Mouse (Mus musculus): Measurements from ENCODE around the gene Paqr9. TPM values are rescaled to one million over a fixed set of nuclear protein-coding genes. Genes with fewer than 3 reads are reported as not detected.
A peak's percentile ranks its signal among the peaks of the same experiment; 100 is the strongest.

Paqr9 gene
- polyA plus RNA-seq, 1 experiment, result 58.7 TPM

- no peaks in the 10 kb centered on the region for H3K27me3 ChIP-seq (ENCODE audit: control insufficient read depth, insufficient read depth, low read length)
- H3K4me3 ChIP-seq (ENCODE audit: control insufficient read depth, low read depth, low read length), result no peak overlapping the region
- no peaks in the 10 kb centered on the region for H3K36me3 ChIP-seq (ENCODE audit: control insufficient read depth, insufficient read depth, low read length)
- no peaks in the 10 kb centered on the region; the same call in 1 of the 2 replicates for H3K4me1 ChIP-seq (ENCODE audit: control insufficient read depth, insufficient read depth, low read length)
- TF ChIP-seq CTCF (IDR thresholded peaks at IDR 0.05; ENCODE audit: control insufficient read depth, insufficient read depth, insufficient replicate concordance, low read depth, low read length) (no peak), POLR2A (IDR thresholded peaks at IDR 0.05; ENCODE audit: control insufficient read depth, low read depth, low read length) (no peak)
- H3K27ac ChIP-seq (ENCODE audit: control insufficient read depth, insufficient read depth, low read depth, low read length), result no peak overlapping the region
Measured at GRCm38 (mm10) chr9:95520563-95520962, 38.9 kb upstream of the Paqr9 start.

GRCm38 (mm10) chr9:95521031-95521430 lies 38.4 kb upstream of the Paqr9 start:
- no peak overlapping the region for H3K4me3 ChIP-seq (ENCODE audit: control insufficient read depth, low read depth, low read length)
- H3K27me3 ChIP-seq (ENCODE audit: control insufficient read depth, insufficient read depth, low read length), result no peaks in the 10 kb centered on the region
- TF ChIP-seq CTCF (IDR thresholded peaks at IDR 0.05; ENCODE audit: control insufficient read depth, insufficient read depth, insufficient replicate concordance, low read depth, low read length) (no peak), POLR2A (IDR thresholded peaks at IDR 0.05; ENCODE audit: control insufficient read depth, low read depth, low read length) (no peak)
- H3K4me1 ChIP-seq (ENCODE audit: control insufficient read depth, insufficient read depth, low read length), result no peaks in the 10 kb centered on the region; the same call in 1 of the 2 replicates
- H3K36me3 ChIP-seq (ENCODE audit: control insufficient read depth, insufficient read depth, low read length), result no peaks in the 10 kb centered on the region
- H3K27ac ChIP-seq (ENCODE audit: control insufficient read depth, insufficient read depth, low read depth, low read length), result no peak overlapping the region

DNA sequence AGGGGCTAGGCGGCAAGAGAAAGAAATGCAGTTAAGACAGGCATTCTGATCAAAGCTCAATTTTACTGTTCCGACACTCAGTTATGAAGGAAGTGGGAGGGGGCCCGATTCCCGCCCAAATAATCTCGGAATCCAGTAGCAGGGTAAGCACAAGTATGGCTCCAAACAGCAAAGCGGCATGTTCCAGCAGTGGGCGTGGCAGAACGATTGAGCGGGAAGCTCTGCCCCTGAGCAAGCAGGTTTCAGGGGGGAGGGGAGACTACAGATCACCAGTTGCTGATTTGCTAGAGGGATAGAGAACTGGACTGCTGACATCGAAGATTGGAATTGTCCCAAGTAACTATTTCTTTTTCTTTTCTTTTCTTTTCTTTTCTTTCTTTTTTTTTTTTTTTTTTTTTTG lies 37.9 kb upstream of the Paqr9 start:
- H3K4me1 ChIP-seq (ENCODE audit: control insufficient read depth, insufficient read depth, low read length), result no peaks in the 10 kb centered on the region; the same call in 1 of the 2 replicates
- H3K27ac ChIP-seq (ENCODE audit: control insufficient read depth, insufficient read depth, low read depth, low read length), result no peak overlapping the region
- H3K36me3 ChIP-seq (ENCODE audit: control insufficient read depth, insufficient read depth, low read length), result no peaks in the 10 kb centered on the region
- peak overlapping the region; percentile 27 for H3K4me3 ChIP-seq (ENCODE audit: control insufficient read depth, low read depth, low read length)
- no peak for TF ChIP-seq POLR2A (IDR thresholded peaks at IDR 0.05; ENCODE audit: control insufficient read depth, low read depth, low read length)
- TF ChIP-seq CTCF (IDR thresholded peaks at IDR 0.05; ENCODE audit: control insufficient read depth, insufficient read depth, insufficient replicate concordance, low read depth, low read length), result no peak
- no peaks in the 10 kb centered on the region for H3K27me3 ChIP-seq (ENCODE audit: control insufficient read depth, insufficient read depth, low read length)

DNA sequence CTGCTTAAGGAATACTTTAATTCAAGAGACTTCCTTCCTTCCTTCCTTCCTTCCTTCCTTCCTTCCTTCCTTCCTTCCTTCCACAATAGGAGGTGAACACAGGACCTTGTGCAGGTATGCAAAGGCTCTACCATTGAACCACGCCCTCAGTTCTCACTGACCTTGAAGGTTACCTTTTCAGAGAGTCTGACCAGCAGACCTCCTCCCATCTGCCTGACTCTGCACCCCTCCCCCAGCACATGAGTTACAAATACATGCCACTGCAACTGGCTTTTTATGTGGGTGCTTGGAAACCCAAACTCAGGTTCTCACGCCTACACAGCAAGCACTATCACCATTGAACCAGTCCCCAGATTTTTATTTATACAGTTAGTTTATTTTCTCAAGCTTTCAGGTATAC lies 36.9 kb upstream of the Paqr9 start:
- Histone ChIP-seq H3K4me3 (ENCODE audit: control insufficient read depth, low read depth, low read length) (no peak overlapping the region), H3K27ac (ENCODE audit: control insufficient read depth, insufficient read depth, low read depth, low read length) (no peak overlapping the region), H3K36me3 (ENCODE audit: control insufficient read depth, insufficient read depth, low read length) (no peaks in the 10 kb centered on the region), H3K4me1 (ENCODE audit: control insufficient read depth, insufficient read depth, low read length) (no peaks in the 10 kb centered on the region; the same call in 1 of the 2 replicates), H3K27me3 (ENCODE audit: control insufficient read depth, insufficient read depth, low read length) (no peaks in the 10 kb centered on the region)
- TF ChIP-seq POLR2A (IDR thresholded peaks at IDR 0.05; ENCODE audit: control insufficient read depth, low read depth, low read length), result no peak
- TF ChIP-seq CTCF (IDR thresholded peaks at IDR 0.05; ENCODE audit: control insufficient read depth, insufficient read depth, insufficient replicate concordance, low read depth, low read length), result no peak

GRCm38 (mm10) chr9:95525376-95525775 lies 34.1 kb upstream of the Paqr9 start:
- TF ChIP-seq POLR2A (IDR thresholded peaks at IDR 0.05; ENCODE audit: control insufficient read depth, low read depth, low read length) (no peak), CTCF (IDR thresholded peaks at IDR 0.05; ENCODE audit: control insufficient read depth, insufficient read depth, insufficient replicate concordance, low read depth, low read length) (no peak)
- Histone ChIP-seq H3K36me3 (ENCODE audit: control insufficient read depth, insufficient read depth, low read length) (no peaks in the 10 kb centered on the region), H3K27me3 (ENCODE audit: control insufficient read depth, insufficient read depth, low read length) (no peaks in the 10 kb centered on the region), H3K27ac (ENCODE audit: control insufficient read depth, insufficient read depth, low read depth, low read length) (no peak overlapping the region), H3K4me3 (ENCODE audit: control insufficient read depth, low read depth, low read length) (no peak overlapping the region), H3K4me1 (ENCODE audit: control insufficient read depth, insufficient read depth, low read length) (no peaks in the 10 kb centered on the region; the same call in 1 of the 2 replicates)

DNA sequence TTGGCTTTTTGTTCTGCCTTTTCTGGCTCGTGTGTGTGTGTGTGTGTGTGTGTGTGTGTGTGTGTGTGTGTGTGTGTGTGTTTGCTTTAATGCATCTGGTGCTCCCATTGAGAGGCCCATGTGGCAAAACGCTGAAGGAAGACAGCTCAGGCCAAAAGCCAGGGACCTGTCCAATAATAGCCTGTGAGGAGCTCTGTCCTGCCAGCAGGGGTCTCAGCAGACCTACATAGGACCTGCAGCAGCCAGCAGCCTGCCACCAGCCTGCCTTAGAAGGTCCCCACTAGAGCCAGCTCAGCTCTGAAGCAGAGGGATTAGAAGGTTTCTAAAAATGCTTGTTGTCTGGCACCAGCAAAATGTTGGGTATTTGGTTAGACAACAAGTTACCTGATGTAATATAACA lies 33.5 kb upstream of the Paqr9 start:
- TF ChIP-seq CTCF (IDR thresholded peaks at IDR 0.05; ENCODE audit: control insufficient read depth, insufficient read depth, insufficient replicate concordance, low read depth, low read length) (0 out of 2 replicates have a peak, but pooled peaks have one; percentile 20), POLR2A (IDR thresholded peaks at IDR 0.05; ENCODE audit: control insufficient read depth, low read depth, low read length) (no peak)
- H3K27me3 ChIP-seq (ENCODE audit: control insufficient read depth, insufficient read depth, low read length), result no peaks in the 10 kb centered on the region
- no peaks in the 10 kb centered on the region for H3K36me3 ChIP-seq (ENCODE audit: control insufficient read depth, insufficient read depth, low read length)
- no peak overlapping the region for H3K4me3 ChIP-seq (ENCODE audit: control insufficient read depth, low read depth, low read length)
- H3K27ac ChIP-seq (ENCODE audit: control insufficient read depth, insufficient read depth, low read depth, low read length), result no peak overlapping the region
- H3K4me1 ChIP-seq (ENCODE audit: control insufficient read depth, insufficient read depth, low read length), result no peaks in the 10 kb centered on the region; the same call in 1 of the 2 replicates

DNA sequence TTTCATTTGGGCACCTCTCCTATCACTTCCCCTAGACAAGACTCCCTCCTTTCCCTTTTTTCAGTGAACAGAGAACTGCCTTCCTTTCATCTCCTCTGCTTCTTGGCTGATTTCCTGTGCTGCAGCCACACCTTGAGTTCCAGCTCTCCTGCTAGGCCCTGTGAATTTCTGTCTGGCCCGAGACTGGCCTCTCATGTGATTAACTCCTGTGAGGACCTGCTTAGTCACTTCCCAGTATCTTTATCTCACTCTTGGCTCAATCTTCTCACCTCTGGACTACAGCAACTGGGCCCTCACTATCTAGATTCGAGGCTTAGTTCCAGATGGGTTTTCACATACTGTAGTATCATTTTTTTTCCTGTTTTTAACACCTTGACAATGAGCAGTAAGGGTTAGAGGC lies 31.8 kb upstream of the Paqr9 start:
- H3K4me1 ChIP-seq (ENCODE audit: control insufficient read depth, insufficient read depth, low read length), result no peaks in the 10 kb centered on the region; the same call in 1 of the 2 replicates
- TF ChIP-seq POLR2A (IDR thresholded peaks at IDR 0.05; ENCODE audit: control insufficient read depth, low read depth, low read length), result no peak
- TF ChIP-seq CTCF (IDR thresholded peaks at IDR 0.05; ENCODE audit: control insufficient read depth, insufficient read depth, insufficient replicate concordance, low read depth, low read length), result no peak

GRCm38 (mm10) chr9:95531144-95531543 lies 28.3 kb upstream of the Paqr9 start:
- TF ChIP-seq CTCF (IDR thresholded peaks at IDR 0.05; ENCODE audit: control insufficient read depth, insufficient read depth, insufficient replicate concordance, low read depth, low read length) (no peak), POLR2A (IDR thresholded peaks at IDR 0.05; ENCODE audit: control insufficient read depth, low read depth, low read length) (no peak)
- Histone ChIP-seq H3K36me3 (ENCODE audit: control insufficient read depth, insufficient read depth, low read length) (no peaks in the 10 kb centered on the region), H3K27ac (ENCODE audit: control insufficient read depth, insufficient read depth, low read depth, low read length) (no peak overlapping the region), H3K4me1 (ENCODE audit: control insufficient read depth, insufficient read depth, low read length) (no peaks in the 10 kb centered on the region), H3K4me3 (ENCODE audit: control insufficient read depth, low read depth, low read length) (no peak overlapping the region), H3K27me3 (ENCODE audit: control insufficient read depth, insufficient read depth, low read length) (no peaks in the 10 kb centered on the region)

More for the DNA sequence above, 31.8 kb upstream of the Paqr9 start:
- Histone ChIP-seq H3K36me3 (ENCODE audit: control insufficient read depth, insufficient read depth, low read length) (no peaks in the 10 kb centered on the region), H3K27me3 (ENCODE audit: control insufficient read depth, insufficient read depth, low read length) (no peaks in the 10 kb centered on the region), H3K27ac (ENCODE audit: control insufficient read depth, insufficient read depth, low read depth, low read length) (no peak overlapping the region), H3K4me3 (ENCODE audit: control insufficient read depth, low read depth, low read length) (no peak overlapping the region)

All from testis, adult 2 months (tissue).